Mouse (Mus musculus) inflammation-experienced regulatory T-cells (primary cell): ENCODE data around the gene Olfr822. TPM values are rescaled to one million over a fixed set of nuclear protein-coding genes. Genes with fewer than 3 reads are reported as not detected.

Source experiments
- polyA plus RNA-seq, 2 experiments: library from polyadenylated mRNA; unstranded; fragments of 100-300 nt; shearing (Covaris generic); gene quantifications; one replicate each; pipeline ENCODE4 v1.2.1; 2017

Olfr822 gene
- 1 to 10 TPM in 1 of 2 experiments, under 1 TPM in 1; 0.07 to 1.0 TPM for polyA plus RNA-seq

DNA sequence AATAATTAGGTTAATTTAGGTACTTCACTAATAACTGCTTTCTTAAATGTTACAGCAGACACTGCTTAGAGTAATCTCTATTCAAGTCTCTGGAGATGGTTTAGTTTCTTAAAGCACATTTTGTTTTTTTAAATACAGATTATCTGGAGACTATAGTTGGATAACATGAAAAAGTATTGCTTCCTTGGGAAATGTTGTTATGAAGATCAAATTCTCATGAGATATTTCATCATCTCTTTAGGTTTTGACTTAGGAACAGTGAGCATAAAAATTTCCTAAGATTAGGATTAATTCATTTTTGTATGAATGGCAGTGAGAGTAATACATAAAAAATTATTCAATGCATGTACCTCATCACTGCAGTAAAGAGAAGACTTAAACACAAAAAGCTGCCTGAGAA lies at the start of gene Olfr822:
Gene Olfr822, plus strand, starts transcription at position 301 of the 400 bp plus-strand sequence.

DNA sequence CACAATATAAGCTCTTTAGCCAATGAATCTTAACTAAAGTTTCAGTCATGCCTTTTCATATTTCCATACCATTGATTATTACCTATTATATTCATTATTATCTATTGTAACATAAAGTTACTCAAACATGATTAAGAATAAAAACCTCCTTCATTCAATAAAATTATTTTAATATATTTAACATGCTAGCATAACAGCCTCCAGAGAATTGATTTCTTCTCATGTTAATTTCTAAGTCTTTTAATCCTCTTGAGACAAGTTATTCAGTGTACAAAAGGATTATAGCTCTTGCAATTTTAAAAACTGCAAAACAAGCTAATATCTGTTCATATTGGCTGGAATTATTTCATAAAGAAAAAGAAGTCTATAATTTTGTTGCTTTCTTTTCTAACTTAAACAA lies 41.0 kb upstream of the Olfr822 start, which contains the start of gene Olfr821:
Gene Olfr821, plus strand, starts transcription at position 301 of the 400 bp plus-strand sequence.

GRCm38 (mm10) chr10:130115283-130115682 lies 44.3 kb downstream of the Olfr822 start, which contains the start of gene Olfr823:
Gene Olfr823, minus strand, starts transcription at chr10:130115383.

Other genes with a start within 250 kb of the Olfr822 start
- 1 to 10 TPM in 1 of 2 experiments, under 1 TPM in 1; 0.20 to 1.2 TPM for gene Olfr812, start 225.1 kb upstream of the Olfr822 start, polyA plus RNA-seq
- gene Olfr813, start 215.8 kb upstream of the Olfr822 start, polyA plus RNA-seq, result not detected
- under 1 TPM in 1 of 2 experiments, not detected in 1; 0.91 TPM for gene Olfr814, start 191.4 kb upstream of the Olfr822 start, polyA plus RNA-seq
- 1 to 10 TPM in 1 of 2 experiments, under 1 TPM in 1; 0.18 to 1.8 TPM for gene Olfr815, start 165.3 kb upstream of the Olfr822 start, polyA plus RNA-seq
- gene Olfr816, start 155.6 kb upstream of the Olfr822 start, polyA plus RNA-seq, result 1 to 10 TPM in 1 of 2 experiments, under 1 TPM in 1; 0.37 to 1.4 TPM
- not detected for gene Olfr818, start 122.1 kb upstream of the Olfr822 start, polyA plus RNA-seq
- gene Olfr819, start 103.9 kb upstream of the Olfr822 start, polyA plus RNA-seq, result not detected
- gene Olfr247, start 95.1 kb upstream of the Olfr822 start, polyA plus RNA-seq, result not detected
- gene Gm10310, start 86.1 kb upstream of the Olfr822 start, polyA plus RNA-seq, result 1 to 10 TPM in 1 of 2 experiments, under 1 TPM in 1; 0.16 to 1.0 TPM
- not detected for gene Olfr820, start 58.6 kb upstream of the Olfr822 start, polyA plus RNA-seq
- not detected for gene Olfr821, start 40.9 kb upstream of the Olfr822 start, polyA plus RNA-seq
- gene Olfr823, start 44.2 kb downstream of the Olfr822 start, polyA plus RNA-seq, result not detected
- gene Olfr824, start 58.8 kb downstream of the Olfr822 start, polyA plus RNA-seq, result under 1 TPM; 0.29 to 0.94 TPM
- not detected for gene Olfr825, start 95.6 kb downstream of the Olfr822 start, polyA plus RNA-seq
- gene Olfr826, start 113.0 kb downstream of the Olfr822 start, polyA plus RNA-seq, result under 1 TPM; 0.19 to 0.62 TPM
- not detected for gene Olfr827, start 143.2 kb downstream of the Olfr822 start, polyA plus RNA-seq
- under 1 TPM in 1 of 2 experiments, not detected in 1; 0.06 TPM for gene Neurod4, start 209.0 kb downstream of the Olfr822 start, polyA plus RNA-seq